Mouse (Mus musculus) gastrocnemius, postnatal 4 days (tissue): ENCODE measurements around the gene Olfr1140. TPM values are rescaled to one million over a fixed set of nuclear protein-coding genes. Genes with fewer than 3 reads are reported as not detected.

ENCODE experiments used
- DNase-seq, 2 experiments: peaks; one replicate each; pipeline ENCODE4 v3.0.0; 2021 to 2022; ENCODE audit warnings: low spot score in 2 of 2, mixed read lengths in 2 of 2
- long read RNA-seq, 2 experiments: library from polyadenylated mRNA; stranded (forward); transcript quantifications; one replicate each; pipeline ENCODE4 v2.0.0; 2021
- total RNA-seq, 2 experiments: library from RNA; stranded (reverse); gene quantifications; 2 replicates each; pipeline ENCODE4 v1.2.3; 2021

The Olfr1140 gene
- total RNA-seq = not detected
- long read RNA-seq, experiment 1 = 0 reads
- long read RNA-seq, experiment 2 = 0 reads

- DNase-seq = no peak
Measured at GRCm38 (mm10) chr2:87743452-87743851, at the start of gene Olfr1140. Olfr1140 (plus strand) TSS chr2:87743752.

DNA sequence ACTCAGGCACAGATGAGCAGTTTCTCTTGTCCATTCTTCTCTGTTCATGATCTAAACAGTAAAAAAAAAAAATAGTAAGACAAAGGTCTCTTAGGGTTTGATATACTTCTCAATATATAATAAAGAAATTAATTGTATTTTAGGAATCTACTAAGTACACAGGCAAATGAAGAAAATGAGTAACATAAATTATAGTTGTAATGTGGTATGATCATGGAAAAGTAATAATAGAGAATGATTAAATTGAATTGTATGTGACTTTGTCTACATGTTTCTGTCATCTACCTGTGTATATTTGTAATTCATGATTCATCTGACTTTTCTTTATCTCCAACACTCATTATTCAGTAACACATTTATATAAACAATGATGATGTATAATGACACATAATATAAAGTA lies 49.7 kb upstream of the Olfr1140 start, which contains the start of gene Olfr1136:
Olfr1136 (minus strand) TSS at position 101 of the 400 bp plus-strand sequence.
- DNase-seq = no peak

DNA sequence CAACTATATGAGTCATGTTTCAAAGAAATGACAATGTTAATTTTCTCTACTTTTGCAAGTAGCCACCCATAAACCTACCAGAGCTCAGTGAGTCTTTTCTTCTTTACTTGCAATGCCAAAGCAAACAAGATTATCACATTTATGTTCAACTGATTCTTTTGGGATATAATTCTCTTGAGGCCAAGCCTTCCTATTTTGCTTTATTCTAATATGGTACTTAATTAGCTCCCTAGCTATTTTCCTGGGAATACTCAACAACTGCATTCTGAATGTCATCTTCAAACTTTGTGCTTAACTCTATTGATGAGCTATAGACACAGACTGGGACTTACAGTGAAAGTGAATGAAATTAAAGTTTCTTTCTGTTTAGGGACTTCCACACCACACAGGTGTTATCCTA lies 30.5 kb upstream of the Olfr1140 start, which contains the start of gene Olfr1137:
Olfr1137 (minus strand) TSS at position 101 of the 400 bp plus-strand sequence.
- no peak for DNase-seq

DNA sequence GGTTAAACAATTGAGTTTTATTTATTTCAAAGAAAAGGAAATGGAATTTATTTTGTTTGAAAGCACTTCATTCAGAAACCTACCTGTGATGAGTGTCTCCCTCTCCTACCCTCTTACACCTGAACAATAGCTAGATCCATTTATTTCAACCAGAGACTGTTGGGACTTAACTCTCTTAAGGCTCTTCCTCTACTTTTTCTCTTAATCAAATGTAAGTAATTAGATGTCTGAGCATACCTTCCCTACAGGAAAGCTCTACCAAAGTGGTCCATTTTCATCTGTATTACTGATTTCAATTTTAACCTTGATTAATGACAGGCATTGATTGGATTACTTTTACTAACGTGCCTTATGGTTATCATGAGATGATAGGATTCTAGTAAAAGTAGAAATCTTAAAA lies 3.7 kb upstream of the Olfr1140 start, which contains the start of gene Olfr1138:
Olfr1138 (minus strand) TSS at position 101 of the 400 bp plus-strand sequence.
- no peak for DNase-seq

DNA sequence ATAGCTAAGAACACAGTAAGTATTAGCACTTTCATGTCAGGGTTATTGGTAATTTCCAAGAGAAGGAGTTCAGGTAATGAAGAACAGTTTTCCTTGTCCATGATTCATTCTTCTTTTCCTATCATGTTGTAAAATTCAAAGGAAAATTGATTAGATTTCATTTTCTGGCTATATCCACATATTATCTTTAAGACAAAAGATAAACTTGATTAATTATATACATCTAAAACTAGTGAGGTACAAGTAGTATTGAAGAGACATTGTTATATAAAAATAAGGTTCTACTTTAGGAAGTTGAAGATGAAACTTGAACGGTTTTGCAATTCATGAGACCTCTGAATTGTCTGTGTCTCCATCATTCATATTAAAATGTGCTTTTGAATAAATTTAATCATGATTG lies 10.3 kb downstream of the Olfr1140 start, which contains the start of gene Olfr1141:
Olfr1141 (minus strand) TSS at position 101 of the 400 bp plus-strand sequence.
- DNase-seq = no peak

GRCm38 (mm10) chr2:87776143-87776542 lies 32.6 kb downstream of the Olfr1140 start:
- DNase-seq = no peak

DNA sequence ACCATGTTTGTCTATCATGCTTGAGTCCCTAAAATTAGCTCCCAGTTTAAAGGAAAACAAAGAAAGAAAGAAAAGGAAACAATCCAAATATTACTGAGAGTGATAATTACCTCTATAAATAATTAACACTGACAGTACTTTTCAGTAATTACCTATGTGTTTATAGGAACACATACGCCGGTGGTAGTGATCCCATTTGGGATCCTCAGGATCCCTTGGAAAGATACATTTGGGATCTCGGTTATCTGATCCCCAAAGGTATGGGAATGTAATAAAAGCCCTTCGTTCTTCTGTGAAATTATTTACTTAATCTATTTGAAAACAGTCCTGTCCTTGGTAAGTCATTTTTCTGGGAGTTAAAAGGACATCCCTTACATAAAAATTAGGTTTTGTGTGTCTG lies 35.6 kb downstream of the Olfr1140 start, which contains the start of gene Olfr152:
Olfr152 (plus strand) TSS at position 301 of the 400 bp plus-strand sequence.
- DNase-seq = no peak

Other genes starting within 250 kb of the Olfr1140 start
- gene Pramel7, start 246.7 kb upstream of the Olfr1140 start, total RNA-seq = not detected
- gene Pramel6, start 237.2 kb upstream of the Olfr1140 start, total RNA-seq = not detected
- not detected for gene Olfr153, start 212.0 kb upstream of the Olfr1140 start, total RNA-seq
- not detected for gene Olfr1128, start 198.2 kb upstream of the Olfr1140 start, total RNA-seq
- not detected for gene Olfr1129, start 169.8 kb upstream of the Olfr1140 start, total RNA-seq
- not detected for gene Olfr1130, start 137.5 kb upstream of the Olfr1140 start, total RNA-seq
- not detected for gene Olfr1131, start 116.6 kb upstream of the Olfr1140 start, total RNA-seq
- gene Olfr1132, start 106.2 kb upstream of the Olfr1140 start, total RNA-seq = not detected
- gene Olfr1133, start 96.4 kb upstream of the Olfr1140 start, total RNA-seq = not detected
- gene Olfr1134, start 85.3 kb upstream of the Olfr1140 start, total RNA-seq = not detected
- not detected for gene Olfr1135, start 70.1 kb upstream of the Olfr1140 start, total RNA-seq
- gene Olfr1136, start 49.8 kb upstream of the Olfr1140 start, total RNA-seq = not detected
- not detected for gene Olfr1137, start 30.6 kb upstream of the Olfr1140 start, total RNA-seq
- gene Olfr1138, start 3.8 kb upstream of the Olfr1140 start, total RNA-seq = not detected
- gene Olfr1141, start 10.2 kb downstream of the Olfr1140 start, total RNA-seq = not detected
- not detected for gene Olfr152, start 35.7 kb downstream of the Olfr1140 start, total RNA-seq
- not detected for gene Olfr1143, start 56.8 kb downstream of the Olfr1140 start, total RNA-seq
- gene Olfr1145, start 66.1 kb downstream of the Olfr1140 start, total RNA-seq = not detected
- not detected for gene Olfr1148, start 86.8 kb downstream of the Olfr1140 start, total RNA-seq
- not detected for gene Olfr1150-ps1, start 100.2 kb downstream of the Olfr1140 start, total RNA-seq
- gene Olfr1151, start 112.1 kb downstream of the Olfr1140 start, total RNA-seq = not detected
- not detected for gene Olfr1152, start 122.7 kb downstream of the Olfr1140 start, total RNA-seq
- gene Olfr1153, start 151.2 kb downstream of the Olfr1140 start, total RNA-seq = not detected
- not detected for gene Olfr1154, start 161.4 kb downstream of the Olfr1140 start, total RNA-seq
- not detected for gene Olfr1155, start 201.4 kb downstream of the Olfr1140 start, total RNA-seq
- not detected for gene Olfr1156, start 209.3 kb downstream of the Olfr1140 start, total RNA-seq
- not detected for gene Olfr1157, start 224.5 kb downstream of the Olfr1140 start, total RNA-seq
- not detected for gene Olfr74, start 230.9 kb downstream of the Olfr1140 start, total RNA-seq
- not detected for gene Olfr1158, start 246.4 kb downstream of the Olfr1140 start, total RNA-seq